8 mouse cellular contexts compared by ENCODE assay signal in genomic region chr10:80566375-80567092, GRCm38 (mm10). TPM values are rescaled to one million over a fixed set of nuclear protein-coding genes. Genes with fewer than 3 reads are reported as not detected.
DNase-seq lines count a peak whose midpoint lies in the region; ATAC-seq and TF ChIP-seq lines count a peak whose summit lies in the region.

No protein-coding gene starts in this region.

- H3K9me3 ChIP-seq in hindbrain, embryonic 13.5 days = no peaks in the 10 kb centered on the region

- H3K4me3 ChIP-seq in hindbrain, embryonic 13.5 days = 0 out of 2 replicates have a peak overlapping the region, but pooled peaks have one; percentile 18
- H3K4me3 ChIP-seq in left cerebral cortex, adult 2 months = peak overlapping the region; percentile 27

- H3K36me3 ChIP-seq in hindbrain, embryonic 13.5 days = peaks cover 10% of the 10 kb centered on the region

- WGBS in hindbrain, embryonic 13.5 days = 5% methylated on average over 17 of the region's 17 CpGs

- peak; percentile 69 for ATAC-seq in frontal cortex, adult (ENCODE audit: low TSS enrichment)
- peak; percentile 50 for ATAC-seq in hindbrain, embryonic 13.5 days (ENCODE audit: low FRiP score)
- peak; percentile 54; the same call in 1 of the 2 replicates for ATAC-seq in megakaryocyte-erythroid progenitor cell, adult 5-6 weeks (replicated peaks; ENCODE audit: low FRiP score, low TSS enrichment, poor library complexity, severe bottlenecking)

- intact Hi-C loops in left cerebral cortex, adult 2 months (cut with DNase I) = loop anchor here (1.0 kb wide), 1 partner anchor 11 kb away; the partner anchor contains the start of gene Klf16

- DNase-seq in T-cell, adult 2 months (ENCODE audit: low spot score) = peak; percentile 81
- DNase-seq in cerebellum, adult 9-10 months = peak; percentile 91
- DNase-seq in left cerebral cortex, adult 2 months (ENCODE audit: extremely low spot score in 1 of 2, low spot score in 2 of 2) = peak; percentile 86 to 92
- peak; percentile 86 for DNase-seq in right cerebral cortex, postnatal 25 days
- peak; percentile 85 for DNase-seq in urinary bladder, postnatal 25 days (ENCODE audit: low spot score)

- H3K4me2 ChIP-seq in hindbrain, embryonic 13.5 days = peak overlapping the region; percentile 44

- peak overlapping the region; percentile 56 for H3K9ac ChIP-seq in hindbrain, embryonic 13.5 days

- peaks cover 57% of the 10 kb centered on the region for H3K4me1 ChIP-seq in hindbrain, embryonic 13.5 days (replicated peaks)

- H3K27me3 ChIP-seq in hindbrain, embryonic 13.5 days = no peaks in the 10 kb centered on the region

- peak overlapping the region; percentile 84 for H3K27ac ChIP-seq in hindbrain, embryonic 13.5 days
- H3K27ac ChIP-seq in left cerebral cortex, adult 2 months = peak overlapping the region; percentile 92

- peak; percentile 98 for TF ChIP-seq CTCF in left cerebral cortex, adult 2 months (IDR thresholded peaks at IDR 0.05)

RNA-seq across cellular contexts. Expression of gene Rexo1, which starts 5.2 kb away (rescaled TPM):
- 28.8 and 31.3 TPM in 2 replicates for polyA plus RNA-seq in hindbrain, embryonic 13.5 days (2015; fragmentation: Nextera tagmentation; extraction: Ambion mirVana)
- total RNA-seq in left cerebral cortex, adult 2 months (2021) = 10 to 100 TPM; 46.5 to 51.3 TPM
- 52.1 and 57.1 TPM in 2 replicates for total RNA-seq in megakaryocyte-erythroid progenitor cell, adult 5-6 weeks (2014; fragmentation: Nextera tagmentation)
- total RNA-seq in megakaryocyte-erythroid progenitor cell, adult 5-6 weeks (2017) = 9.8 and 15.3 TPM in 2 replicates

RNA-seq across cellular contexts. Expression of gene Klf16, which starts 10.6 kb away (rescaled TPM):
- polyA plus RNA-seq in hindbrain, embryonic 13.5 days (2015; fragmentation: Nextera tagmentation; extraction: Ambion mirVana) = 4.6 and 4.9 TPM in 2 replicates
- total RNA-seq in left cerebral cortex, adult 2 months (2021) = 10 to 100 TPM; 48.2 to 59.7 TPM
- total RNA-seq in megakaryocyte-erythroid progenitor cell, adult 5-6 weeks (2014; fragmentation: Nextera tagmentation) = 21.0 and 24.9 TPM in 2 replicates
- total RNA-seq in megakaryocyte-erythroid progenitor cell, adult 5-6 weeks (2017) = 7.2 and 14.6 TPM in 2 replicates

RNA-seq across cellular contexts. Expression of gene Abhd17a, which starts 23.6 kb away (rescaled TPM):
- 93.8 and 96.2 TPM in 2 replicates for polyA plus RNA-seq in hindbrain, embryonic 13.5 days (2015; fragmentation: Nextera tagmentation; extraction: Ambion mirVana)
- 100 to 1,000 TPM; 185 to 191 TPM for total RNA-seq in left cerebral cortex, adult 2 months (2021)
- total RNA-seq in megakaryocyte-erythroid progenitor cell, adult 5-6 weeks (2014; fragmentation: Nextera tagmentation) = 55.0 and 63.1 TPM in 2 replicates
- total RNA-seq in megakaryocyte-erythroid progenitor cell, adult 5-6 weeks (2017) = 13.7 and 19.4 TPM in 2 replicates

RNA-seq across cellular contexts. Expression of gene Atp8b3, which starts 27.6 kb away (rescaled TPM):
- 1.2 and 1.3 TPM in 2 replicates for polyA plus RNA-seq in hindbrain, embryonic 13.5 days (2015; fragmentation: Nextera tagmentation; extraction: Ambion mirVana)
- under 1 TPM; 0.11 to 0.63 TPM for total RNA-seq in left cerebral cortex, adult 2 months (2021)
- not detected in 2 replicates for total RNA-seq in megakaryocyte-erythroid progenitor cell, adult 5-6 weeks (2014; fragmentation: Nextera tagmentation)
- total RNA-seq in megakaryocyte-erythroid progenitor cell, adult 5-6 weeks (2017) = not detected in 2 replicates

RNA-seq across cellular contexts. Expression of gene Scamp4, which starts 36.1 kb away (rescaled TPM):
- 65.1 and 67.5 TPM in 2 replicates for polyA plus RNA-seq in hindbrain, embryonic 13.5 days (2015; fragmentation: Nextera tagmentation; extraction: Ambion mirVana)
- 10 to 100 TPM; 41.5 to 44.8 TPM for total RNA-seq in left cerebral cortex, adult 2 months (2021)
- total RNA-seq in megakaryocyte-erythroid progenitor cell, adult 5-6 weeks (2014; fragmentation: Nextera tagmentation) = 56.1 and 71.8 TPM in 2 replicates
- 12.7 and 23.3 TPM in 2 replicates for total RNA-seq in megakaryocyte-erythroid progenitor cell, adult 5-6 weeks (2017)

Comparison
In these comparisons a context has a peak if more than half of its experiments do, and no peak if none do; other contexts are left out.
1. Peak in every context shown above with its lines: DNase-seq, ATAC-seq, H3K4me3 ChIP-seq and H3K27ac ChIP-seq.